ENCODE assay signal across 8 mouse cellular contexts in genomic region chr19:44562652-44563206, GRCm38 (mm10). TPM values are rescaled to one million over a fixed set of nuclear protein-coding genes. Genes with fewer than 3 reads are reported as not detected.
DNase-seq lines count a peak whose midpoint lies in the region; ATAC-seq lines count a peak whose summit lies in the region.

Hif1an (plus strand) TSS chr19:44562850.

- peak; percentile 99 for DNase-seq in adipocyte (ENCODE audit: low spot score)
- peak; percentile 98 for DNase-seq in embryo, embryonic 10 days (ENCODE audit: low spot score)
- peak; percentile 92 for DNase-seq in gastrocnemius, postnatal 10 days
- peak; percentile 99 for DNase-seq in induced T-regulatory cell, adult 2 months (ENCODE audit: low read depth)
- DNase-seq in left cerebral cortex, adult 9 months (ENCODE audit: low spot score in 2 of 2), result peak; percentile 90 to 98
- DNase-seq in right cerebral cortex, postnatal 14 days, result peak; percentile 90
- peak; percentile 88 to 93 for DNase-seq in urinary bladder, postnatal 36 days (ENCODE audit: low spot score in 2 of 2)

- peak; percentile 98 for ATAC-seq in megakaryocyte progenitor cell, adult 5-6 weeks (replicated peaks; ENCODE audit: poor library complexity)

RNA-seq across cellular contexts. Expression of gene Hif1an, which starts in this region (rescaled TPM):
- total RNA-seq in gastrocnemius, postnatal 10 days (2021), result 10 to 100 TPM; 89.6 to 91.5 TPM
- total RNA-seq in megakaryocyte progenitor cell, adult 5-6 weeks (2015), result 5.6 and 6.7 TPM in 2 replicates
- 6.6 and 9.4 TPM in 2 replicates for total RNA-seq in megakaryocyte progenitor cell, adult 5-6 weeks (2017)

Comparison
In these comparisons a context has a peak if more than half of its experiments do, and no peak if none do; other contexts are left out.
1. Peak in every context shown above with its lines: DNase-seq and ATAC-seq.
2. RNA of gene Hif1an (total RNA-seq): 89.6 to 91.5 TPM in gastrocnemius, postnatal 10 days; 5.6 to 9.4 TPM in megakaryocyte progenitor cell, adult 5-6 weeks; every median in the first group is over 4 times any median in the second.